Mouse (Mus musculus) limb, embryonic 11.5 days (tissue): Measurements from ENCODE around the gene Rhox3a2. TPM values are rescaled to one million over a fixed set of nuclear protein-coding genes. Genes with fewer than 3 reads are reported as not detected.
"Not testable (repeated sequence)": the region's sequence is repeated elsewhere in the genome, so short reads cannot be mapped to it uniquely, and the experiment has no call there.

Experiments
- ATAC-seq: fragments of 200-750 bp; cut with Nextera tagmentation; 2 replicates; pipeline ENCODE4 v1.8.0; 2017; ENCODE audit warnings: low read depth; ENCODE audit not compliant: insufficient number of reproducible peaks, low FRiP score, low TSS enrichment
- DNase-seq: peaks from one replicate; pipeline ENCODE4 v3.0.0-alpha.2; 2015; ENCODE audit warnings: low spot score
- H3K27ac ChIP-seq: fragments of 300-500 bp; sonication (generic); replicated peaks from 2 replicates; pipeline ENCODE4 v1.5.1; 2014; ENCODE audit warnings: low read depth, mild to moderate bottlenecking, low read length
- H3K27me3 ChIP-seq: fragments of 300-500 bp; sonication (generic); 2 replicates; pipeline ENCODE4 v1.6.1; 2014; ENCODE audit warnings: mild to moderate bottlenecking, low read length, mixed read lengths; ENCODE audit not compliant: control insufficient read depth, insufficient read depth
- H3K36me3 ChIP-seq: fragments of 300-500 bp; sonication (generic); 2 replicates; pipeline ENCODE4 v1.6.1; 2014; ENCODE audit warnings: mild to moderate bottlenecking, low read length, moderate library complexity, mixed read lengths; ENCODE audit not compliant: control insufficient read depth, insufficient read depth
- H3K4me1 ChIP-seq: fragments of 300-500 bp; sonication (generic); 2 replicates; pipeline ENCODE4 v1.6.1; 2014; ENCODE audit warnings: low read length, mixed read lengths; ENCODE audit not compliant: control insufficient read depth, insufficient read depth
- H3K4me2 ChIP-seq: fragments of 300-500 bp; sonication (generic); 2 replicates; pipeline ENCODE4 v1.6.1; 2014; ENCODE audit warnings: low read depth, mild to moderate bottlenecking, moderate library complexity; ENCODE audit not compliant: severe bottlenecking
- H3K4me3 ChIP-seq: fragments of 300-500 bp; sonication (generic); 2 replicates; pipeline ENCODE4 v1.5.1; 2014; ENCODE audit warnings: low read depth, low read length
- H3K9ac ChIP-seq: fragments of 300-500 bp; sonication (generic); 2 replicates; pipeline ENCODE4 v1.6.1; 2014; ENCODE audit warnings: mild to moderate bottlenecking, low read length
- H3K9me3 ChIP-seq: fragments of 300-500 bp; sonication (generic); 2 replicates; pipeline ENCODE4 v1.6.1; 2016; ENCODE audit warnings: low read length; ENCODE audit not compliant: control insufficient read depth
- WGBS: fragments of 180-500 bp; shearing (Covaris S2); extraction: QIAGEN DNeasy Blood & Tissue Kit; methylation state at CpG from one replicate; pipeline ENCODE4 v1.1.7; 2014; 5-methylcytosine and 5-hydroxymethylcytosine counted together
- polyA plus RNA-seq: library from polyadenylated mRNA; unstranded; fragments of >200 nt; fragmentation: Nextera tagmentation; extraction: Ambion mirVana; gene quantifications from 2 replicates; pipeline ENCODE4 v1.2.1, GENCODE M21; 2014

Rhox3a2 gene
- polyA plus RNA-seq: not detected in 2 replicates

DNA sequence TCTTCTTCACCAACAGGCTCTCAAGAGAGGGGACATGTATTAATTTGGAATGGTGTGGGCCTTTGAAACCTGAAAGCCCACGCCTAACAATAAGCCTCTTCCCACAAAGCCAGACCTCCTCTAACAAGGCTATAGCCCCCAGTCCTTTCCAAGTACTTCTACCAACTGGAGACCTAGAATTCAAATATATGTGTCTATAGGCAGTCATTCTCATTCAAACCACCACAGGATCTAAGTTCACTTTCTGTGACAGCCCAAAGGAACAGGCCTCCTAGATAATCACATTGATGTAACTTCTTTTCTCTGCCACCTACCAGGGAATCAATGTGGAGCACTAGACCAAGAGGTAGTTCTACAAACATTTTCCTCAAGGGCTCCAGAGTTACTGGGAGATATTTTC lies at the start of gene Rhox3a2:
Rhox3a2 (plus strand) TSS at position 301 of the 400 bp plus-strand sequence.
- not testable (repeated sequence) for DNase-seq, ATAC-seq

DNA sequence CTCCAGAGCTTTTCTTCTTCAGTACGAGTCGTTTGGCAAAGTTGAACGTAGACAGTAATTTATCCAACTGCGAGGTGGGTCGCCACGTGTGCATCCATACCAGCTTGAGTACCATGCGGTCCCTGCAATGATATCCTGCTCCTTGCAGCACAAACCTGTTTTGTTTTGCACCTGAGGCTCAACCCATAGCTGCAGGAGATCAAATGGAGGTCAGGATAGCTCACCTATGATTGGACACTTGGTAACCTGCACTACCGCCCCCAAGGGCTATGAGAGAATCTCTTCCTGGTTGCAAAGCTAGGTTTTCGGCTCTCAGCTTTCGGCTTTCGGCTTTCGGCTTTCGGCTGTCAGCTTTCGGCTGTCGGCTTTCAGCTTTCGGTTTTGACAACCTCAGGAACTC lies 10.7 kb downstream of the Rhox3a2 start, which contains the start of gene Rhox4a2:
Rhox4a2 (plus strand) TSS at position 301 of the 400 bp plus-strand sequence.
- WGBS: 91% methylated on average over 8 of the region's 16 CpGs
- H3K27ac ChIP-seq, H3K4me3 ChIP-seq, DNase-seq, ATAC-seq, H3K9me3 ChIP-seq, H3K27me3 ChIP-seq, H3K4me1 ChIP-seq, H3K36me3 ChIP-seq, H3K9ac ChIP-seq, H3K4me2 ChIP-seq: not testable (repeated sequence)

More for the DNA sequence above, at the start of gene Rhox3a2:
- not testable (repeated sequence) for H3K36me3 ChIP-seq, H3K27ac ChIP-seq, H3K4me1 ChIP-seq, H3K9me3 ChIP-seq, H3K4me2 ChIP-seq, H3K9ac ChIP-seq, H3K27me3 ChIP-seq, H3K4me3 ChIP-seq
- WGBS: no CpG with 5 or more reads among the region's 1 CpGs

DNA sequence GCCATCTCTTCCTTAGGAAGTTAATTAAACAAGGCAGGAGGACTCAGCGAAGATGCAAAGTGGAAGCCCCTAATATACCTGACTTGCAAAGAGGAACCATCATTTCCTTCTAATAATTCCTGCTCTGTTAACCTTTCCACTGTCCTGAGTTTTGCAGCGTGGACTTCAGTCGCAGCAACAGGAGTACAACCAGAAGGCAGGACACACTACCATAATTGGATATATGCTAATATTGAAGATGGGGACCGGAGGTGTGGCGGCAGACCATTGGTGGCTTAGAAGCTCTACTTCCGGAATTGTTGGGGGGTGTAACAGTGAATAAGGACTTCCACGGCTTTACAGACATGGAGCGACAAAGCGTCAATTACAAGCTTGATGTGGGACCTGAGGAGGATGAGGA lies 31.9 kb downstream of the Rhox3a2 start, which contains the start of gene Rhox2b:
Rhox2b (plus strand) TSS at position 301 of the 400 bp plus-strand sequence.
- H3K36me3 ChIP-seq, ATAC-seq, H3K27me3 ChIP-seq, H3K4me3 ChIP-seq, H3K9ac ChIP-seq, DNase-seq, H3K4me2 ChIP-seq, H3K27ac ChIP-seq, H3K9me3 ChIP-seq, H3K4me1 ChIP-seq: not testable (repeated sequence)
- WGBS: no CpG with 5 or more reads among the region's 9 CpGs

DNA sequence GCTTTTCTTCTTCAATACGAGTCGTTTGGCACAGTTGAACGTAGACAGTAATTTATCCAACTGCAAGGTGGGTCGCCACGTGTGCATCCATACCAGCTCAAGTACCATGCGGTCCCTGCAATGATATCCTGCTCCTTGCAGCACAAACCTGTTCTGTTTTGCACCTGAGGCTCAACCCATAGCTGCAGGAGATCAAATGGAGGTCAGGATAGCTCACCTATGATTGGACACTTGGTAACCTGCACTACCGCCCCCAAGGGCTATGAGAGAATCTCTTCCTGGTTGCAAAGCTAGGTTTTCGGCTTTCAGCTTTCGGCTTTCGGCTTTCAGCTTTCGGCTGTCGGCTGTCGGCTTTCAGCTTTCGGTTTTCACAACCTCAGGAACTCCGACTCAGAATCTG lies 52.4 kb downstream of the Rhox3a2 start, which contains the start of gene Rhox4b:
Rhox4b (plus strand) TSS at position 301 of the 400 bp plus-strand sequence.
- WGBS: 90% methylated on average over 14 of the region's 15 CpGs
- ATAC-seq: not testable (repeated sequence)

More for the DNA sequence above, 52.4 kb downstream of the Rhox3a2 start, which contains the start of gene Rhox4b:
- H3K4me1 ChIP-seq, H3K4me3 ChIP-seq, H3K27me3 ChIP-seq, H3K9me3 ChIP-seq, H3K9ac ChIP-seq, DNase-seq, H3K27ac ChIP-seq, H3K36me3 ChIP-seq, H3K4me2 ChIP-seq: not testable (repeated sequence)

Other genes with a start within 250 kb of the Rhox3a2 start
- 0.24 TPM in 1 of 2 replicates, not detected in the other for gene Akap14, start 211.2 kb upstream of the Rhox3a2 start, polyA plus RNA-seq
- gene Ndufa1, start 188.9 kb upstream of the Rhox3a2 start, polyA plus RNA-seq: 358 and 365 TPM in 2 replicates
- 11.7 and 12.1 TPM in 2 replicates for gene Rnf113a1, start 188.8 kb upstream of the Rhox3a2 start, polyA plus RNA-seq
- gene Gm9, start 169.0 kb upstream of the Rhox3a2 start, polyA plus RNA-seq: not detected in 2 replicates
- not detected in 2 replicates for gene Rhox1, start 157.8 kb upstream of the Rhox3a2 start, polyA plus RNA-seq
- gene Rhox2a, start 135.1 kb upstream of the Rhox3a2 start, polyA plus RNA-seq: 0.25 TPM in 1 of 2 replicates, not detected in the other
- gene Rhox3a, start 130.1 kb upstream of the Rhox3a2 start, polyA plus RNA-seq: not detected in 2 replicates
- not detected in 2 replicates for gene Rhox4a, start 114.7 kb upstream of the Rhox3a2 start, polyA plus RNA-seq
- not detected in 2 replicates for gene Rhox4a2, start 10.8 kb downstream of the Rhox3a2 start, polyA plus RNA-seq
- gene Rhox2b, start 32.0 kb downstream of the Rhox3a2 start, polyA plus RNA-seq: not detected in 2 replicates
- not detected in 2 replicates for gene Rhox4b, start 52.5 kb downstream of the Rhox3a2 start, polyA plus RNA-seq
- not detected in 2 replicates for gene Rhox2c, start 73.7 kb downstream of the Rhox3a2 start, polyA plus RNA-seq
- gene Rhox3c, start 78.6 kb downstream of the Rhox3a2 start, polyA plus RNA-seq: not detected in 2 replicates
- not detected in 2 replicates for gene Rhox4c, start 100.3 kb downstream of the Rhox3a2 start, polyA plus RNA-seq
- gene Rhox2d, start 113.4 kb downstream of the Rhox3a2 start, polyA plus RNA-seq: not detected in 2 replicates
- not detected in 2 replicates for gene Rhox4d, start 134.3 kb downstream of the Rhox3a2 start, polyA plus RNA-seq
- gene Rhox2e, start 150.4 kb downstream of the Rhox3a2 start, polyA plus RNA-seq: 0.30 TPM in 1 of 2 replicates, not detected in the other
- gene Rhox3e, start 162.0 kb downstream of the Rhox3a2 start, polyA plus RNA-seq: not detected in 2 replicates
- gene Rhox4e, start 177.4 kb downstream of the Rhox3a2 start, polyA plus RNA-seq: not detected in 2 replicates
- not detected in 2 replicates for gene Rhox2f, start 191.4 kb downstream of the Rhox3a2 start, polyA plus RNA-seq
- gene Rhox3f, start 201.0 kb downstream of the Rhox3a2 start, polyA plus RNA-seq: not detected in 2 replicates
- not detected in 2 replicates for gene Rhox4f, start 227.7 kb downstream of the Rhox3a2 start, polyA plus RNA-seq
- not detected in 2 replicates for gene Rhox3g, start 248.6 kb downstream of the Rhox3a2 start, polyA plus RNA-seq